Mouse (Mus musculus) B cell, adult 2 months (primary cell): Measurements from ENCODE around the gene Tlnrd1.

Experiments used
- DNase-seq, 2 experiments: peaks; one replicate each; pipeline ENCODE4 v3.0.0; 2022

Gene Tlnrd1

GRCm38 (mm10) chr7:83883276-83884020 is 657 bp downstream of the Tlnrd1 start:
- DNase-seq, result peak in 1 of 2 experiments; percentile 60

GRCm38 (mm10) chr7:83882633-83883275 is 1.4 kb downstream of the Tlnrd1 start:
- peak; percentile 46 to 58 for DNase-seq

- no peak for DNase-seq
Observed at GRCm38 (mm10) chr7:83882150-83882632, 1.9 kb downstream of the Tlnrd1 start.

GRCm38 (mm10) chr7:83878676-83879448 is 5.2 kb downstream of the Tlnrd1 start:
- peak; percentile 35 to 36 for DNase-seq

- no peak for DNase-seq
Observed at GRCm38 (mm10) chr7:83877088-83877487, 7.0 kb downstream of the Tlnrd1 start.

GRCm38 (mm10) chr7:83869839-83870543 is 14.1 kb downstream of the Tlnrd1 start:
- no peak for DNase-seq

GRCm38 (mm10) chr7:83868200-83868599 is 15.9 kb downstream of the Tlnrd1 start:
- no peak for DNase-seq

- no peak for DNase-seq
Observed at GRCm38 (mm10) chr7:83863554-83863953, 20.6 kb downstream of the Tlnrd1 start.

- no peak for DNase-seq
Observed at GRCm38 (mm10) chr7:83859378-83860083, 24.6 kb downstream of the Tlnrd1 start.

GRCm38 (mm10) chr7:83857921-83858320 is 26.2 kb downstream of the Tlnrd1 start:
- no peak for DNase-seq

GRCm38 (mm10) chr7:83857208-83857488 is 27.0 kb downstream of the Tlnrd1 start:
- no peak for DNase-seq

GRCm38 (mm10) chr7:83856353-83857207 is 27.5 kb downstream of the Tlnrd1 start:
- DNase-seq, result no peak

- no peak for DNase-seq
Observed at GRCm38 (mm10) chr7:83855203-83855602, 28.9 kb downstream of the Tlnrd1 start.

GRCm38 (mm10) chr7:83852381-83853380 is 31.4 kb downstream of the Tlnrd1 start:
- peak; percentile 6 to 21 for DNase-seq

- no peak for DNase-seq
Observed at GRCm38 (mm10) chr7:83851569-83852380, 32.3 kb downstream of the Tlnrd1 start.

GRCm38 (mm10) chr7:83847187-83848075 is 36.7 kb downstream of the Tlnrd1 start:
- DNase-seq, result no peak

GRCm38 (mm10) chr7:83844807-83845206 is 39.3 kb downstream of the Tlnrd1 start:
- no peak for DNase-seq
